Mouse (Mus musculus): ENCODE results near the gene Pnp2.
"Not testable (repeated sequence)": the region's sequence is repeated elsewhere in the genome, so short reads cannot be mapped to it uniquely, and the experiment has no call there.

- TF ChIP-seq CTCF (IDR thresholded peaks at IDR 0.05; ENCODE audit: borderline replicate concordance, insufficient read depth, low read depth, low read length); POLR2A (IDR thresholded peaks at IDR 0.05; ENCODE audit: borderline replicate concordance, insufficient read depth, low read length): not testable (repeated sequence)
Observed at GRCm38 (mm10) chr14:50956724-50957123, 932 bp downstream of the Pnp2 start.

Data from cerebellum, adult 2 months (tissue).